Mouse (Mus musculus): ENCODE measurements at regions not wholly inside any gene's neighbourhood (a gene's known extent, or its start where the extent isn't known, plus 50 kb on each side); places are given as distances from the start of the nearest gene placed in this dataset.
A peak's percentile ranks its signal among the peaks of the same experiment; 100 is the strongest.

- ATAC-seq (ENCODE audit: insufficient read depth) = no peak
- Histone ChIP-seq H3K4me3 (ENCODE audit: low read depth, low read length) (no peak overlapping the region), H3K9ac (no peak overlapping the region), H3K4me2 (no peak overlapping the region), H3K4me1 (ENCODE audit: insufficient read depth) (no peaks in the 10 kb centered on the region), H3K9me3 (ENCODE audit: low read depth, low read length) (no peaks in the 10 kb centered on the region), H3K36me3 (ENCODE audit: insufficient read depth) (no peaks in the 10 kb centered on the region), H3K27ac (ENCODE audit: low read depth) (no peak overlapping the region), H3K27me3 (ENCODE audit: insufficient read depth, low read length) (no peaks in the 10 kb centered on the region)
- TF ChIP-seq CTCF (IDR thresholded peaks at IDR 0.05; ENCODE audit: low read depth) = peak; percentile 63
- peak; percentile 44 for DNase-seq
- 12% methylated on average over 2 of the region's 2 CpGs for WGBS
Measured at GRCm38 (mm10) chr2:178542032-178542431, 111.7 kb downstream of the Cdh26 start.

DNA sequence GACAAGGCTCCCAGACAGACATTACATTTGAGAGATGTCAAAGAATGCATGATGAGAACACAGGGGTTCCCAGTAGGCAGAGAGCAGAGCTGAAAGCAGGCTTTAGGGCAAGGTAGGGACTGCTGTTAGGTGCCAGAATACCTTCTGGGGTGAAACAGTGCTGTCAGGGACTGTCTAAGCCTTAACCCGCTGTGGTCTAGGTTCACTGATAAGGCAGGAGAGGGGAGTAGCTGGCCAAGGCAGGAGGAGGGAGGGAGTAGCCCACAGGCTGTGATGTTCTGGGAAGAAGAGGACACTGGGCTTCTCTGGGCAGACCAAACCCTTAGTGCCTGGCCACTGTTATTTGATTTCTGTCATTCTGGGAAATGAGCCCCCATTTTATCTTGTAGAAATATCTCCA is 114.1 kb downstream of the Cdh26 start:
- TF ChIP-seq CTCF (IDR thresholded peaks at IDR 0.05; ENCODE audit: low read depth) = no peak
- Histone ChIP-seq H3K9me3 (ENCODE audit: low read depth, low read length) (no peaks in the 10 kb centered on the region), H3K27me3 (ENCODE audit: insufficient read depth, low read length) (no peaks in the 10 kb centered on the region), H3K36me3 (ENCODE audit: insufficient read depth) (no peaks in the 10 kb centered on the region), H3K4me3 (ENCODE audit: low read depth, low read length) (no peak overlapping the region), H3K4me2 (no peak overlapping the region), H3K4me1 (ENCODE audit: insufficient read depth) (no peaks in the 10 kb centered on the region), H3K9ac (no peak overlapping the region), H3K27ac (ENCODE audit: low read depth) (no peak overlapping the region)
- no peak for ATAC-seq (ENCODE audit: insufficient read depth)
- 32% methylated on average over 1 of the region's 1 CpGs for WGBS
- DNase-seq = no peak

DNA sequence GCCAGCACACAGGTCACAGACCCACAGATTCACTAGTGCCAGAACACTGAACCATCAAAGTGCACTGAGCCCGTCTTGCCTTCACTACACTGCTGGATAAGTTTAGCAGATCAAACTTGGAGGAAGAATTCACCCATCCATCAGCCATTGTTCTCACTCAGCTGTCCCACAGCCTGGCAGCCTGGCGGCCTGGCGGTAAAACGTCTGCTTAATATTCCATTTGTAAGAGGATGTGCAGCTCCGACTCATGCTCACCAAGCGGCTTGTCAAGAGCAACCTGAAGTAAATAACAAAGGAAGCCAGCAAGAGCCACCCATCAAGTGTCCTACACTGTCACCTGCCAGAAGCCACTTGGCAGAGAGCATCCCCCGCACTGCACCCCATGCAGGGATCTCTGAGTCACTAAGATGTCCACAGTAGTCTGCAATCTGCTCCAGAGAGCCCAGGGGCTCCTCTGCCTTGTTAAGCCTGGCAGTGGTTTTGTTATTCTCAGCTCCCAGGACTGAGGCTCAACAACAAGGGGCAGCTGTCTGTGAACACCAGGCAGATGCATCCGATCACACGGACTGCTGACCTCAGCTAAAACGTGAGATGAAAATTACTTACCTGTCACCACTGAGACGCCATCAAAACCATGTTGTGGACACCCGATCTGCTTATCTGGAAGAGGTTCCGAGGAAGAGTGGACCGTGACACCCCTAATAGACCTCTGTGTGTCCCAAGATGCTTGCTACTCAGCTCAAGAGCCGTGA is 115.4 kb downstream of the Cdh26 start:
- no peak overlapping the region for H3K9ac ChIP-seq
- H3K9me3 ChIP-seq (ENCODE audit: low read depth, low read length) = no peaks in the 10 kb centered on the region
- ATAC-seq (ENCODE audit: insufficient read depth) = no peak
- H3K4me2 ChIP-seq = no peak overlapping the region
- H3K4me3 ChIP-seq (ENCODE audit: low read depth, low read length) = no peak overlapping the region
- no peak overlapping the region for H3K27ac ChIP-seq (ENCODE audit: low read depth)
- no peaks in the 10 kb centered on the region for H3K36me3 ChIP-seq (ENCODE audit: insufficient read depth)
- WGBS = 60% methylated on average over 15 of the region's 15 CpGs
- DNase-seq = no peak
- TF ChIP-seq CTCF (IDR thresholded peaks at IDR 0.05; ENCODE audit: low read depth) = no peak
- H3K27me3 ChIP-seq (ENCODE audit: insufficient read depth, low read length) = no peaks in the 10 kb centered on the region
- no peaks in the 10 kb centered on the region for H3K4me1 ChIP-seq (ENCODE audit: insufficient read depth)

DNA sequence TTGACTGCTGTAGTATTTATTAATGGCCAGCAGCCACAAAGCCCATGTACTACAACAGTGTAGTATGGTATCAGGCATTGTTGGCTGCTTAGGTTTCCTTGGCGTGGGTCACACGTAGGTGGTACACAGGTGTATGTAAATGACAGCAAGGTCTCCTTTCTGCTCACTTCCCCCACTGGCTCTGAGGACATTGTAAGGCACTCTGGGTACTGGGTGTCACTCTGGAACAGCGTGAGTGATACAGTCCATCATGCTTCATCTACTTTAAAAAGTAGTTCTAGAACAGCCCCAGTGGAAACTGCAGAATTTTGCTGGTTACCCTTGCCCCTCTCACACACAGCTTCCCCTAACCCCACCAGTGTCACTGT is 116.0 kb downstream of the Cdh26 start:
- WGBS = 71% methylated on average over 3 of the region's 3 CpGs
- Histone ChIP-seq H3K27ac (ENCODE audit: low read depth) (no peak overlapping the region), H3K4me3 (ENCODE audit: low read depth, low read length) (no peak overlapping the region), H3K4me1 (ENCODE audit: insufficient read depth) (no peaks in the 10 kb centered on the region), H3K4me2 (no peak overlapping the region), H3K27me3 (ENCODE audit: insufficient read depth, low read length) (no peaks in the 10 kb centered on the region), H3K9ac (no peak overlapping the region), H3K36me3 (ENCODE audit: insufficient read depth) (no peaks in the 10 kb centered on the region), H3K9me3 (ENCODE audit: low read depth, low read length) (no peaks in the 10 kb centered on the region)
- no peak for TF ChIP-seq CTCF (IDR thresholded peaks at IDR 0.05; ENCODE audit: low read depth)
- ATAC-seq (ENCODE audit: insufficient read depth) = no peak
- DNase-seq = no peak

DNA sequence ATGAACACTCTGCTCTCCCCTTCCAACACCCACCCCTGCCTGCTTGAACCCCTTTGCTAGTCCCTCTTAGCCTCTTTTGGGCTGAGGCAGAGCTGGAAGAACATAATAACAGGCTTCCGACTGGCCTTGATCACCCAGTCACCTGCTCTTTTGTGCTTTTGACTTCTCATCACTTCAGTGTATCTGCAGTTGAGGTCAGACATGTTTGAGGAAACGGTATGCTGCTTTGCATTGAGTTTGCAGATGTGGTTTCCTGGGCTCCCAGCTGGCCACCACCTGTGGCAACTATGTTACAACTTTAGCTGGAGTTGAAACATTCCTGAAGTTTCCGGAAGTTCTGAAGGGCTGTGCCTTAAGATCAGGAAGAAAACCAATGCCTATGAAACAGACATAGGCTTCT is 116.6 kb downstream of the Cdh26 start:
- Histone ChIP-seq H3K4me2 (no peak overlapping the region), H3K9me3 (ENCODE audit: low read depth, low read length) (no peaks in the 10 kb centered on the region), H3K4me3 (ENCODE audit: low read depth, low read length) (no peak overlapping the region), H3K9ac (no peak overlapping the region), H3K27ac (ENCODE audit: low read depth) (no peak overlapping the region), H3K4me1 (ENCODE audit: insufficient read depth) (no peaks in the 10 kb centered on the region), H3K27me3 (ENCODE audit: insufficient read depth, low read length) (no peaks in the 10 kb centered on the region), H3K36me3 (ENCODE audit: insufficient read depth) (no peaks in the 10 kb centered on the region)
- no peak for TF ChIP-seq CTCF (IDR thresholded peaks at IDR 0.05; ENCODE audit: low read depth)
- DNase-seq (no peak), ATAC-seq (ENCODE audit: insufficient read depth) (no peak)
- WGBS = 61% methylated on average over 3 of the region's 3 CpGs

DNA sequence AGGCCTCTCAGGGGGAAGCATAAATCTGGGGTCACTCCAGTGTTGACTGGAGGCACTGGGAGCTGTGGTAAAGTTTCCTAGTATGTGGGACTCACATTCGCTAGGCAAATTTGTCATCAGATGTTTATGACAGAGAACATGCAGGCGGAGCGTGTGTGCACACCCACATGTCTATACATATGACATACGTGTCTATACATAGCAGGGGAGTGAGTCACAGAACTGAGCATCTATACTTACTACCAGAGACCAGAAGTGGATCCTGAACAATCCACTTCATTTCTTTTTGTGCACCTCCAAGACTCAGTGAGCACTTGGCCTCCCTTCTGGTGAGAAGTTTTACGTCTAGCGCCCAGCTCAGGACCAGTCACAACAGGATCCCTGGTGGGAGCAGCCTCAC is 118.6 kb downstream of the Cdh26 start:
- Histone ChIP-seq H3K4me1 (ENCODE audit: insufficient read depth) (no peaks in the 10 kb centered on the region), H3K27ac (ENCODE audit: low read depth) (no peak overlapping the region), H3K27me3 (ENCODE audit: insufficient read depth, low read length) (no peaks in the 10 kb centered on the region), H3K4me2 (no peak overlapping the region), H3K36me3 (ENCODE audit: insufficient read depth) (no peaks in the 10 kb centered on the region), H3K4me3 (ENCODE audit: low read depth, low read length) (no peak overlapping the region), H3K9me3 (ENCODE audit: low read depth, low read length) (no peaks in the 10 kb centered on the region), H3K9ac (no peak overlapping the region)
- WGBS = 64% methylated on average over 6 of the region's 6 CpGs
- TF ChIP-seq CTCF (IDR thresholded peaks at IDR 0.05; ENCODE audit: low read depth) = no peak
- DNase-seq (no peak), ATAC-seq (ENCODE audit: insufficient read depth) (peak; percentile 28; the same call in 1 of the 2 replicates)

DNA sequence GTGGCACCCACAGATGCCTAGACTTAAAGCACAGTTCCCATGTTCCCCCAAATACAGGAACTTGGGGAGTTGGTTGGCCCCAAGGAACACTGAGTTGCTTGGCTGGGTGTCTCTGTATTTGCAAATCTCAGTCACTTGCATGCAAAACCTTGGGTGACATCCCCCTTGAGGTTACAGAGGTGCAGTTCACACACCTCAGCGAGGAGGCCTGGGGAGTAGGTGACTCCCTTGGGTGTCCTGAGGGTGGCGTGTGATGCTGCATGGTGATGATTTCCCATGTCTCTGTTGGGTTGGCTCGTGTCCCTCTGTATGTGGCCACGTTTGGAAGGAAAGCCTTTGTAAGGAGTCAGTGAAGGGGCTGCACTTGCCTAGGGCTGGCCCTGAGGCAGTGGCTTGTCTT is 123.4 kb downstream of the Cdh26 start:
- 77% methylated on average over 4 of the region's 4 CpGs for WGBS

More for the DNA sequence above, 123.4 kb downstream of the Cdh26 start:
- H3K4me3 ChIP-seq (ENCODE audit: low read depth, low read length) = no peak overlapping the region
- no peak for TF ChIP-seq CTCF (IDR thresholded peaks at IDR 0.05; ENCODE audit: low read depth)
- H3K4me2 ChIP-seq = no peak overlapping the region
- ATAC-seq (ENCODE audit: insufficient read depth) = no peak
- no peaks in the 10 kb centered on the region for H3K9me3 ChIP-seq (ENCODE audit: low read depth, low read length)
- H3K27me3 ChIP-seq (ENCODE audit: insufficient read depth, low read length) = no peaks in the 10 kb centered on the region
- H3K9ac ChIP-seq = no peak overlapping the region
- no peaks in the 10 kb centered on the region for H3K4me1 ChIP-seq (ENCODE audit: insufficient read depth)
- DNase-seq = no peak
- H3K27ac ChIP-seq (ENCODE audit: low read depth) = no peak overlapping the region
- H3K36me3 ChIP-seq (ENCODE audit: insufficient read depth) = no peaks in the 10 kb centered on the region
